Mouse (Mus musculus): ENCODE data around the gene Mylk3. TPM values are rescaled to one million over a fixed set of nuclear protein-coding genes. Genes with fewer than 3 reads are reported as not detected.
A peak's percentile ranks its signal among the peaks of the same experiment; 100 is the strongest.

The Mylk3 gene
- polyA plus RNA-seq, 1 experiment from 2014 or later = 1.2 TPM

DNA sequence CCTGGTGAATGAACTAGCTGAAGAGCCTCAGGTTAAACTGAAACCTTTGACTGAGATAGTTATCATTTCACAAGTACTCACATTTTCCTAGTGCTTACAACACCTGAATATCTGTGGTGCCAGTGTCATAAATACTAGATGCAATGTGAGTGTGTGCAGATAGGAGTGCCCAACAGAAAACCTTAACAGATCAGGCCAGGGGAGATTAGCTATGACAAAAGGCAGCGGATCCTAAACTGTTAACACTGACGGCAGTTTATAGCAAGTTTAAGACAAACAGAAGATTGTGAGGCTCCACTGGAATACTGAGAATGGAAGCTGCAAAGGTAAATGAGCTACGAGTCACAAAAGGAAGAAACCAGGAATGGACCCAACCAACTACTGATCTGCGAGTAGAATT, 40.9 kb upstream of the Mylk3 start:
- no peak overlapping the region for H3K4me2 ChIP-seq (replicated peaks; ENCODE audit: low read depth, low read length)
- H3K27me3 ChIP-seq (ENCODE audit: control insufficient read depth, insufficient read depth, low read length) = no peaks in the 10 kb centered on the region
- 0 out of 2 replicates have a peak, but pooled peaks cover 2% of the 10 kb centered on the region for H3K4me1 ChIP-seq (replicated peaks; ENCODE audit: control insufficient read depth, insufficient read depth, low read length)
- H3K9ac ChIP-seq (ENCODE audit: low read depth, low read length) = no peak overlapping the region
- no peaks in the 10 kb centered on the region for H3K9me3 ChIP-seq (ENCODE audit: control insufficient read depth, low read length)
- ATAC-seq (ENCODE audit: low FRiP score) (no peak), DNase-seq (ENCODE audit: low spot score) (no peak)
- no peaks in the 10 kb centered on the region for H3K36me3 ChIP-seq (ENCODE audit: control insufficient read depth, insufficient read depth, low read length)
- H3K4me3 ChIP-seq (ENCODE audit: low read depth, low read length) = no peak overlapping the region
- WGBS = 89% methylated on average over 4 of the region's 4 CpGs
- H3K27ac ChIP-seq (ENCODE audit: low read depth, low read length) = no peak overlapping the region

DNA sequence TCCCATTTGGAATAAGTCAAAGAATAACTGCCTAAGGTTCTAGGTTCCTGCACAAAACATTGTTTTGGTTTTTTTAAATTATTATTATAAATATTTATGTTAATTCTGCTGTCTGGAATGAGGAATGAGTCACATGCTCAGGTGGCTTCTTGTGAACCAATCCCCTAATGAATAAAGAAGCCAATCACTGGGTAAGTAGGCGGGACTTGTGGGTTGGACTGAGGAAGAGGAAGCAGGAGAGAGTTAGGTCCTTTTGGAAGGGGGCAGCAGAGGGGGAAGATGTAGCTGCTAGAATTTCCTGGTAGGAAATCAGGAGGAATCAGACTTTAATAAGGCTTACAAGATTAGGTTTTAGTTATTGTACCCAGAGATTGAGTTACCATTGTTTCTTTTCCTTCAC, 35.2 kb upstream of the Mylk3 start:
- Histone ChIP-seq H3K4me2 (replicated peaks; ENCODE audit: low read depth, low read length) (no peak overlapping the region), H3K4me3 (ENCODE audit: low read depth, low read length) (no peak overlapping the region), H3K4me1 (replicated peaks; ENCODE audit: control insufficient read depth, insufficient read depth, low read length) (no peaks in the 10 kb centered on the region), H3K9me3 (ENCODE audit: control insufficient read depth, low read length) (no peaks in the 10 kb centered on the region), H3K27ac (ENCODE audit: low read depth, low read length) (no peak overlapping the region), H3K36me3 (ENCODE audit: control insufficient read depth, insufficient read depth, low read length) (no peaks in the 10 kb centered on the region), H3K27me3 (ENCODE audit: control insufficient read depth, insufficient read depth, low read length) (no peaks in the 10 kb centered on the region), H3K9ac (ENCODE audit: low read depth, low read length) (no peak overlapping the region)
- WGBS = 96% methylated on average over 1 of the region's 1 CpGs
- ATAC-seq (ENCODE audit: low FRiP score) = no peak
- no peak for DNase-seq (ENCODE audit: low spot score)

DNA sequence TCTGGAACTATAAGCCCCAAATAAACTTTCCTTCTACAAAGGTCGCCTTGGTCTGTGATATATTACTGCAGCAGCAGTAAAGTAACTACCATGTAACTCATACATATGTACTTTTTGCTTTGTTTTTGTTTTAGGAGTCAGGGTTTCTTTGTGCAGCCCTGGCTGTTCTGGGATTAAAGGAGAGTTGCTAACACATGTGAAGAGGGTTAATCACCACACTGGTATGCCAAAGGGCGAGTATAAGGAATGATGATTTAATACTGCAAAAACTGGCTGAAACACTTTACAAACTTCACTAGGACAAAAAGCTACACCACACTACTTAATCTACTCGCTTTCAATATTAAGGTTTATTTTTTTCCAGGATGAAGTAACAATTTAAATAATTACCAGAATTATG, 22.4 kb upstream of the Mylk3 start:
- H3K4me1 ChIP-seq (replicated peaks; ENCODE audit: control insufficient read depth, insufficient read depth, low read length) = no peaks in the 10 kb centered on the region
- WGBS = 85% methylated on average over 3 of the region's 3 CpGs
- ATAC-seq (ENCODE audit: low FRiP score) (no peak), DNase-seq (ENCODE audit: low spot score) (no peak)
- H3K4me2 ChIP-seq (replicated peaks; ENCODE audit: low read depth, low read length) = no peak overlapping the region
- H3K27ac ChIP-seq (ENCODE audit: low read depth, low read length) = no peak overlapping the region
- no peak overlapping the region for H3K9ac ChIP-seq (ENCODE audit: low read depth, low read length)
- no peaks in the 10 kb centered on the region for H3K27me3 ChIP-seq (ENCODE audit: control insufficient read depth, insufficient read depth, low read length)
- H3K36me3 ChIP-seq (ENCODE audit: control insufficient read depth, insufficient read depth, low read length) = peaks cover 2% of the 10 kb centered on the region; the same call in 1 of the 2 replicates
- no peaks in the 10 kb centered on the region for H3K9me3 ChIP-seq (ENCODE audit: control insufficient read depth, low read length)
- H3K4me3 ChIP-seq (ENCODE audit: low read depth, low read length) = no peak overlapping the region

DNA sequence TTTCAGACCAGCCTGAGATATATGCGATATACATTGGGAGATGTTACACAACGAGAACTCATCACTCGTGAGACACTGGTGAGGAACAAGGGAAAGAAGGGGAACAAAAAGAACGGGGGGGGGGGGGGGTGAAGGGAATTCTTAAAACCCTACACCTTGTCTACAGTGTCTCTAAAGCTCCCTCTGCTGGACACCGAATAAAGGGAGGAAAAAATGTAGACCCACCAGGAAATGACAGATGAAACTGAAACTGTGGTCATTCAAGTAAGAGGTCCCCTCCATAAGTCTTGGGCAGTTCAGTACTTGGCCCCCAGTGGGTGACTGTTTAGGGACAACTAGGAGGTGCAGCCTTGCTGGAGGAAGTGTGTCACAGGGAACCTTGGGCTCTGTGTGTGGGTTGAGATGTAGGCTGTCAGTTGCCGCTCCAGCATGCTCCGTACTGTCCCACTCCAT, 21.9 kb upstream of the Mylk3 start:
- DNase-seq (ENCODE audit: low spot score) = peak; percentile 44
- Histone ChIP-seq H3K4me2 (replicated peaks; ENCODE audit: low read depth, low read length) (no peak overlapping the region), H3K36me3 (ENCODE audit: control insufficient read depth, insufficient read depth, low read length) (peaks cover 2% of the 10 kb centered on the region; the same call in 1 of the 2 replicates), H3K27ac (ENCODE audit: low read depth, low read length) (no peak overlapping the region), H3K27me3 (ENCODE audit: control insufficient read depth, insufficient read depth, low read length) (no peaks in the 10 kb centered on the region), H3K9ac (ENCODE audit: low read depth, low read length) (no peak overlapping the region), H3K4me1 (replicated peaks; ENCODE audit: control insufficient read depth, insufficient read depth, low read length) (no peaks in the 10 kb centered on the region), H3K9me3 (ENCODE audit: control insufficient read depth, low read length) (no peaks in the 10 kb centered on the region), H3K4me3 (ENCODE audit: low read depth, low read length) (no peak overlapping the region)
- 72% methylated on average over 7 of the region's 7 CpGs for WGBS
- no peak for ATAC-seq (ENCODE audit: low FRiP score)

DNA sequence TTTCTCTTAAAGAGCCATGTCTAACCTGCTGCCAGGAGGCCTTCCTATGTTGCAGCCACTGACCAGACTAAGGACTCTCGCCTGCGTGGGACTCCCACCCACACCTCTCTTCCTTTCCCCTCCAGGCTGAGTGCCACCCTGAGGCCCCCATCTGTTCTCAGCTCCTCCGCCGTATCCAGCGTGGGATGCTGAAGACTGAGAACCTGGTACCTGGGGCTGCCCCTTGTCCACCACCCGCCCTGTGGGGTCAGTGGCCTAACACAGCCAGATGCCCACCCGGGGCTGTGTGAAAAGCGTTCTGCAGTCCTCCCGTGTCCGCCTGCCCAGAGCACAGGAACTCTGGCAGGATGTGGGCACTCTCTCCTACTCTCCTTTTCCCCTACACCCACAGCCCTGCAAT, 19.8 kb upstream of the Mylk3 start:
- H3K36me3 ChIP-seq (ENCODE audit: control insufficient read depth, insufficient read depth, low read length) = peaks cover 2% of the 10 kb centered on the region; the same call in 1 of the 2 replicates
- no peaks in the 10 kb centered on the region for H3K27me3 ChIP-seq (ENCODE audit: control insufficient read depth, insufficient read depth, low read length)
- WGBS = 68% methylated on average over 10 of the region's 10 CpGs
- DNase-seq (ENCODE audit: low spot score) (no peak), ATAC-seq (ENCODE audit: low FRiP score) (no peak)
- no peak overlapping the region for H3K9ac ChIP-seq (ENCODE audit: low read depth, low read length)
- no peaks in the 10 kb centered on the region for H3K9me3 ChIP-seq (ENCODE audit: control insufficient read depth, low read length)
- H3K4me1 ChIP-seq (replicated peaks; ENCODE audit: control insufficient read depth, insufficient read depth, low read length) = no peaks in the 10 kb centered on the region
- no peak overlapping the region for H3K4me2 ChIP-seq (replicated peaks; ENCODE audit: low read depth, low read length)
- no peak overlapping the region for H3K27ac ChIP-seq (ENCODE audit: low read depth, low read length)
- H3K4me3 ChIP-seq (ENCODE audit: low read depth, low read length) = no peak overlapping the region

DNA sequence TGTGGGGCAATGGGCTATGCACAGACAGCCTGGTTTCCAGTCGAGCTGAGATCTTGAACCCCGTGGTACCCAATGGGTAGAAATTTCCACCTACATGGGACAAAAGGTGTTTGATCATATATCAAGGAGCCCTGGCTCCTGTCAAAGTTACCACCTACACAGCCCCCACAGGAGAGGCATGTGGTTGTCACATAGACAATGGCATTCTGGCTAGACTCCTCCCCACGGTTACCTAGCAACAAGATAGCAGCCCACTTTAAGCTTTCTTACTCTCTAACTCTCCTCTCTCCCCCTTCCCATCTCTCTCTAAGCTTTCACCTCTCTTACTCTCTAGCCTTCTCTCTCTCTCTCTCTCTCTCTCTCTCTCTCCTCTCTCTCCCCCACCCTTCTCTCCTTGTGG, 19.3 kb upstream of the Mylk3 start:
- Histone ChIP-seq H3K36me3 (ENCODE audit: control insufficient read depth, insufficient read depth, low read length) (peaks cover 2% of the 10 kb centered on the region; the same call in 1 of the 2 replicates), H3K9ac (ENCODE audit: low read depth, low read length) (no peak overlapping the region), H3K27me3 (ENCODE audit: control insufficient read depth, insufficient read depth, low read length) (no peaks in the 10 kb centered on the region), H3K27ac (ENCODE audit: low read depth, low read length) (no peak overlapping the region), H3K9me3 (ENCODE audit: control insufficient read depth, low read length) (no peaks in the 10 kb centered on the region), H3K4me2 (replicated peaks; ENCODE audit: low read depth, low read length) (no peak overlapping the region), H3K4me1 (replicated peaks; ENCODE audit: control insufficient read depth, insufficient read depth, low read length) (no peaks in the 10 kb centered on the region), H3K4me3 (ENCODE audit: low read depth, low read length) (no peak overlapping the region)
- DNase-seq (ENCODE audit: low spot score) (peak; percentile 47), ATAC-seq (ENCODE audit: low FRiP score) (no peak)
- WGBS = 53% methylated on average over 3 of the region's 3 CpGs

DNA sequence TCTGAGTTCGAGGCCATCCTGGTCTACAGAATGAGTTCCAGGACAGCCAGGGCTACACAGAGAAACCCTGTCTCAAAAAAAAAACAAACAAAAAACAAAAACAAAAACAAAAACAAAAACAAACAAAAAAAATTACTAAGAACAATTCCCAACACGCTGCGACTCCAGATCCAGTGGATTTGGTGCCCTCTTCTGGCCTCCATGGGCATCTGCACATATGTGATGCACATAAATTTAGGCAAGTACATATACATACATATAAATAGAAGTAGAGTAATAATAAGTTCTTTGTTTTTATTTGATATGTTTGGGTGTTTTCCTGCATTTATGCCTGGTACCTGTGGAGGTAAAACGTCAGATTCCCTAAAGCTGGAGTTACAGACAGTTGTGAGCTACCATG, 12.4 kb upstream of the Mylk3 start:
- H3K4me1 ChIP-seq (replicated peaks; ENCODE audit: control insufficient read depth, insufficient read depth, low read length) = no peaks in the 10 kb centered on the region
- ATAC-seq (ENCODE audit: low FRiP score) (no peak), DNase-seq (ENCODE audit: low spot score) (no peak)
- no peaks in the 10 kb centered on the region for H3K27me3 ChIP-seq (ENCODE audit: control insufficient read depth, insufficient read depth, low read length)
- H3K9ac ChIP-seq (ENCODE audit: low read depth, low read length) = no peak overlapping the region
- H3K4me3 ChIP-seq (ENCODE audit: low read depth, low read length) = no peak overlapping the region
- H3K4me2 ChIP-seq (replicated peaks; ENCODE audit: low read depth, low read length) = no peak overlapping the region
- WGBS = 92% methylated on average over 4 of the region's 4 CpGs
- H3K27ac ChIP-seq (ENCODE audit: low read depth, low read length) = no peak overlapping the region
- H3K9me3 ChIP-seq (ENCODE audit: control insufficient read depth, low read length) = no peaks in the 10 kb centered on the region
- no peaks in the 10 kb centered on the region for H3K36me3 ChIP-seq (ENCODE audit: control insufficient read depth, insufficient read depth, low read length)

DNA sequence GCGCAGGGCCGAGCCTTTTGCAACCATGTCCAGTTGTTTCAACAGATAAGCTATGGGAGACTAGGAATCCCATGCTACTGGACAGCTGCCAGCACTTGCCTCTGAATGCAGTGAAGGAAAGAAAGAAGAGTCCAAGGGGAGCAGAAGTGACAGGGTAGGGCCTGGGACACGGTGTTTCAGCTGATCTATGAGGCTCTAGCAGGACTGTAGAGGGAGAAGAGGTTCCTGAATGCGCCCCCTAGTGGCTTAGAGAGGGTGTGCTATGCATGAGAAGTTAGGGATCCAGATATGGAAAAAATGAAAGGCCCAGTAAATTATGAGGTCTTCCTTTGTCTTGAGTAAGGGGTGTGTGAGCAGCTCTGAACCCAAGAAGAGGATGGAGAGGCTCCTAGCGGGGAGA, 11.4 kb upstream of the Mylk3 start:
- H3K9me3 ChIP-seq (ENCODE audit: control insufficient read depth, low read length) = no peaks in the 10 kb centered on the region
- no peak overlapping the region for H3K9ac ChIP-seq (ENCODE audit: low read depth, low read length)
- DNase-seq (ENCODE audit: low spot score) (peak; percentile 68), ATAC-seq (ENCODE audit: low FRiP score) (no peak)
- no peak overlapping the region for H3K4me2 ChIP-seq (replicated peaks; ENCODE audit: low read depth, low read length)
- WGBS = 51% methylated on average over 5 of the region's 5 CpGs
- no peaks in the 10 kb centered on the region for H3K4me1 ChIP-seq (replicated peaks; ENCODE audit: control insufficient read depth, insufficient read depth, low read length)
- H3K36me3 ChIP-seq (ENCODE audit: control insufficient read depth, insufficient read depth, low read length) = no peaks in the 10 kb centered on the region
- H3K27ac ChIP-seq (ENCODE audit: low read depth, low read length) = no peak overlapping the region
- no peaks in the 10 kb centered on the region for H3K27me3 ChIP-seq (ENCODE audit: control insufficient read depth, insufficient read depth, low read length)
- H3K4me3 ChIP-seq (ENCODE audit: low read depth, low read length) = no peak overlapping the region

DNA sequence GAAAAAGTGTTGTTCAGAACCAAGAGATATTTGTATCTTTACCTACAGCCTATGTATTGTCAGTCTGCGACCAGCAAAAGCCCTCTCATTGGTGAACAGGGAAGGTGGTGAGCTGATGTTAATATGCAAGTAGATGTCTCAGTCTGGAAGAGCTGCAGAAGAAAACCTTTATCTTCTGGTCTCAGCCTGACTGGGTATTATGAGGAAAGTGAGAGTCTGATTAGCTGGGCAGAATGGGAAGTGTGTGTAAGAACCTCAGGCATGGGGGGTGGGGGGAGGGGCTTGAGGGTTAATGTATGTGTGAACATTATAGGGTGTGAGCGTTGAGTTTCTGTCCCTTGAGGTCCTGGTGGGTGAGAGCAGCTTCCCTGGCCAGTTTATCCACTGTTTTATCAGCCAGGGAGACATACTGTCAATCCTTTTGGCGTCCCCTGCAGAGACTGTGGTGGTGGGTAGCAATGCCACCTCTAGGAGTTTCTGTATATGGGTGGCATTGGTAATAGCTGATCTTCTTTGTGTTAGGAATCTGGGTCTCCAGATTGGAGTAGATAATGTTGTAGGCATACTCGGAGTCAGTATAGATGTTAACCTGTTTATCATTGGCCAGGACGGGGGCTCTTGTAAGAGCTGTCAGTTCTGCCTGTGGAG, 10.4 kb upstream of the Mylk3 start:
- no peak overlapping the region for H3K27ac ChIP-seq (ENCODE audit: low read depth, low read length)
- H3K4me3 ChIP-seq (ENCODE audit: low read depth, low read length) = no peak overlapping the region
- no peak overlapping the region for H3K9ac ChIP-seq (ENCODE audit: low read depth, low read length)
- H3K9me3 ChIP-seq (ENCODE audit: control insufficient read depth, low read length) = no peaks in the 10 kb centered on the region
- DNase-seq (ENCODE audit: low spot score) (no peak), ATAC-seq (ENCODE audit: low FRiP score) (no peak)
- H3K4me1 ChIP-seq (replicated peaks; ENCODE audit: control insufficient read depth, insufficient read depth, low read length) = no peaks in the 10 kb centered on the region
- H3K36me3 ChIP-seq (ENCODE audit: control insufficient read depth, insufficient read depth, low read length) = no peaks in the 10 kb centered on the region
- H3K4me2 ChIP-seq (replicated peaks; ENCODE audit: low read depth, low read length) = no peak overlapping the region
- 83% methylated on average over 5 of the region's 5 CpGs for WGBS
- H3K27me3 ChIP-seq (ENCODE audit: control insufficient read depth, insufficient read depth, low read length) = no peaks in the 10 kb centered on the region

Data from hindbrain, embryonic 11.5 days (tissue).